Mouse (Mus musculus): ENCODE measurements at regions not wholly inside any gene's neighbourhood (a gene's known extent, or its start where the extent isn't known, plus 50 kb on each side); places are given as distances from the start of the nearest gene placed in this dataset.

DNA sequence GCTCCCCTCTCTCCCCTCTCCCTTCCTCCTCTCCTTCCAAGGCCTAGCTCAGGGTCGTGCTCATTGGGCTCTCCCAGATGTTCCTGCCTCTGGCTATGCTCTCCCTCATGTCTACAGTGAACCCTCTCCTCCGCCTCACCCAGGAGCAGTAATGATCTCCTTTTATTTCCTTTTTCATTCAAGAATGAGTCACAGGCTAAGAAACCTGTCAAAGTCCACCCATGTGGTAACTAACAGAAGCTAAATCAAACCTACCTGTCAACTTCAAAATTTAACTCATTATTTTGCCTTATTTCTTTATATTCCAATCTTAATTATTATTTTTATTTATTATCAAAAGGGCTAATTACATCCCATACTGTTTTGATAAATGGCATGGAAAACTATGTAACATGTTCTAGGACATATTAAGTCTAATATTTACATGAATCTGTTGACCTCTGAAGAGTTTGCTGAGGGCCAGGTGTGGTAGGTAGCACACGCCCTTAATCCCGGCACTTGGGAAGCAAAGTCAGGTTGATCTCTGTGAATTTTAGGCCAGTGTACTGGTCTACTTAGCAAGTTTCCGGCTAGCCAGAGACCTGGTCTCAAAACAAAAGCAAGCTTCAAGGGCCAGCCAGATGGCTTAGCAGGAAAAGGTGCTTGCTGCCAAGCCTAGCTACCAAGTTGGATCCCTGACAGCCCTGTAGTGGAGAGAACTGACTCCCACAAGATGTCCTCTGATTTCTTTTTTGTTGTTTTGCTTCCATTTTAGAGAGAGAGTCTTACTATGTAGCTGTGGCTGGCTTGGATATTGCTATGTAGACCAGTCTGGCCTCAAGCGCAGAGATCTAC is 51.9 kb upstream of the Slc16a1 start:
- peak in 1 of 2 experiments; percentile 25 for DNase-seq

DNA sequence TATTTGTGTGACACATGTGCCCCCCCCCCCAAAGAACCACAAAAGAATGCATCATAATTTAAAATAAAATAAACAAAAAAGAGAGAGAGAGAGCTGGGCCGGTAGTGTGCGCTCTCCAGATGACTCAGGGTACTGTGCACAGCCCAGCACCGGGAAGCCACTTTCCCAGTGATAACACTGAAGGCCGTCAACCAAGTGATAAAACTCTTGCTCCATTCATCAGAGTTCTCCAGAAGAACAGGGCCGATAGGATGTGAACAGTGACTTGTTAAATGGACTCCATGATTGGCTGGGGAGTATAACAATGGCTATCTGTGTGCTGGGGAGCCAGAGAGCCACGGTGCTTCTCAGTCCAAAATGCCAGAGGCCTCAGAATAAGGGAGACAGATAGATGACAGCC is 53.2 kb upstream of the Slc16a1 start:
- no peak for DNase-seq

DNA sequence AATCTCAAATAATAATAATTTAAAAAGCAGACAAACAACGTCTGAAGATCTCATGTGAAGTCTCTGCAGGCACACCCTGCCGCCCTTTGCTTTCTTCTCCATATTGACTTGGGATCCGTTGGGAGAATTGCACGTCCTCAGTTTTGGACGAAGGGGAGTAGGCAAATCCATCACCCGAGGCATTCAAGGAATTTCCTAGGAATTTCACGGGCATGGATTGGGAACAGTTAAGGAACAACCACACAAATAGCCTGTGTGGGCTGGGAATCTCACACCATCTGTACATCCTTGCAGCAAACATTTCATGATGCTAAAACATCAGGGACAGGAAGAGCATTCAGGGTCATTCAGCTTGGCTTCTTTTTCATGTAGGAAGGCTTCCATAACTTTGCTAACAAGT is 55.2 kb upstream of the Slc16a1 start:
- no peak for DNase-seq

DNA sequence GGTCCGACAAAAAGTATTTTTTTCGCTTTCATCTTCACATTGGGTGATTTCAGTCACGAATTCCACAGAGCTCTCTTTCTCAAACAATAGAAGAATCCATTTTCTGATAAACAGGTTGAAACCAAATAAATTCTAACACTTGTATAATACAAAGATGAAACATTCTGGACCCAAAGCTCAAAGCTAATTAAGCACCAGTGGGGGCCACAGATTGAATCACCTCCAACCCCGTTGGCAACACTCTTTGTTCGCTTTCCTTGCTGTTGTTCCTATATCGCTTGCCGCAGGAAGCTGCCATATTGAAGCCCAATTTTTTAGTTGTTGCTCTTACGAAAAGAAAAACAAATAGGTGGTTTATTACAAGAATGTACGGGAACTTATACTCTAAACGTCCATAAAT is 55.9 kb upstream of the Slc16a1 start:
- no peak for DNase-seq

DNA sequence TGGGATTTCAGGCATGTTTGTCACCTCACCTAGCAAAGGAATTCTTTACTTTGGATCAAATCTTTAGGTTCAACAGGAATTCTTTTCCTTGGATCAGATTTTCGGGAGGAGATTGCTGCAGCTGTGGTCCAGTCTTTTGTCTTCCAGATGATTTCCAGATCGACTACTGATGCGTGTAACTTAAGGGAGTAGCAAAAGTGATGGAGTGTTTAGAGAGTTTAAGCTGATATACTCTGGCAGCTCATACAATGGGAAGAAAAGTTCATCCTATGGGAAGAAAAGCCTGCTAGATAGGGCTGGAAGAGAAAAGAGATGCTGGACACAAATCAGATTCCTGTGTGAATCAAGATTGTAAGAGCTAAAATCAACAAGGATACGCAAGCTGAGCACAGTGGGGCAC is 59.3 kb upstream of the Slc16a1 start:
- DNase-seq = no peak

DNA sequence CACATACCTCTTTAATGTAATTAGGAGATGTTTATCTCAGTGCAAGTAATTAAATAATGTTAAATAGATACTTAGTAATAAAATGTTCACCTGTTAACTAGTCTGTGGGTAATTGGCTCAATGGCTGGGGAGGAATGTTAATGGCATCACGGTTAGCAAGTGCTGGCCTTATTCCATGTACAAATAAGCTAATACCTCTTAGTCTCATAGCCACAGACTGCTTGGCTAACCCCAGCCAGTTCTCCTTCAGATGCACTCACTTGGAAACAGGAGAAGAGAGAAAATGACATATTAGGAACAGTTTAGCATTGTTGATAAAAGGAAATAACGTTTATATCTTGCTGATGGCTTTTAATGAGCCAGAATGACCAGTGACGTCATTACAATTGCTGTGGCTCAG is 60.1 kb upstream of the Slc16a1 start:
- DNase-seq = no peak

GRCm38 (mm10) chr3:104577228-104577927 is 61.1 kb upstream of the Slc16a1 start:
- no peak for DNase-seq

DNA sequence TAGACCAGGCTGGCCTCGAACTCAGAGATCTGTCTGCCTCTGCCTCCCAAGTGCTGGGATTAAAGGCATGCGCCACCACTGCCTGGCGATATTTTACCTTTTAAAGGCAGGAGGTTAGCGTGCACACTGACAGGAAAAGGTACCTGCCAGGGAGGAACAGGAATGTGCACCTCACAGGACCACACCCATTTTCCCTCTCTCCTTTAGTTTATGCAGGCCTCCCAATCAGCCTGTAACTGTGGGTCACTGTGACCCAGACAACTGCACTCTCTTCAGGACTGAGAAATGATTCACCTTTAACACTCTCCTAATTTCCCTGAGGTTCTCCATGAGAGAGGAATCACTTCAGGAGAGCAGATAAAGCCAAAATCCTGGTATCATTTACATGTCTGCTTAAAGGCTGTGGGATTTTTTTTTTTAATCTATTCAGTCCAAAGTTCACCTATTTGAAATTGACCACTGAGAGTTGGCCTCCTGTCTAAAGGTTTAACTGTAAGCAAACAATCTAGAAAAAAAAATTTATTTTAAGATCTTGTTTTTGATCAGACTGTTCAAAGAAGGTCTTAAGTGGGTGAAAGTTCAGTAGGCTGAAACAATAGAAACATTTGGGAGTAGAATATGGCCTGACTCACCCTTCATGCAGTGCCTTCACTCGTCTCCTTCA is 61.7 kb upstream of the Lrig2 start:
- DNase-seq = no peak

- no peak for DNase-seq
Observed at GRCm38 (mm10) chr3:104571935-104572631, 60.4 kb upstream of the Lrig2 start.

- DNase-seq = no peak
Observed at GRCm38 (mm10) chr3:104565423-104566230, 53.9 kb upstream of the Lrig2 start.

DNA sequence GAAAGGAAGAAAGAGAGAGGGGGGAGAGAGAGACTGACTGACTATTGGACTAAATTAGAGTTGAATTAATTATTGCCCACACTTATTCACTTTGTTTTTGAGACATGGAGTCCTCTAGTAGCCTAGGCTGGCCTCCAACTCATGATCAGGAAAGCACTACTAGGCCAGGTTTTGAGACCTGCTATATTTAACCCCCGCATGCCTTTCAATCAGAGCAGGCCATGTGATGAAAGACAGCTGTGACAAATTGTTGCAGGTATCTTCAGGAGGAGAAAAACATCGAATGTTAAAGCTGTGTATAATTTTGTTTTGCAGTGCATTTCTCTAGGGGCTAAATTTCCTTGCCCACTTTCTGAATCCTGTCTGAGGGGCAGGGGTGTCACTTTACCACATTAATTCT is 53.1 kb upstream of the Lrig2 start:
- DNase-seq = no peak

- DNase-seq = peak; percentile 36 to 54
Observed at GRCm38 (mm10) chr3:104561567-104561966, 49.8 kb upstream of the Lrig2 start.

All from lung, adult 18-20 months (tissue).